Mouse (Mus musculus): ENCODE measurements around the gene Hdhd5. TPM values are rescaled to one million over a fixed set of nuclear protein-coding genes. Genes with fewer than 3 reads are reported as not detected.
A peak's percentile ranks its signal among the peaks of the same experiment; 100 is the strongest.

Gene Hdhd5
- total and polyA plus RNA-seq, 3 experiments: 17.8 to 19.9 TPM; not detected in 1

GRCm38 (mm10) chr6:120482021-120482420, 49.1 kb downstream of the Hdhd5 start (continued):
- TF ChIP-seq TAL1 (IDR thresholded peaks at IDR 0.05; ENCODE audit: low read length) (no peak), MXI1 (IDR thresholded peaks at IDR 0.05; ENCODE audit: low read depth, low read length) (no peak), MAZ (IDR thresholded peaks at IDR 0.05; ENCODE audit: low read depth, low read length) (no peak), MYB (IDR thresholded peaks at IDR 0.05; ENCODE audit: low read depth, low read length) (no peak), ZNF384 (IDR thresholded peaks at IDR 0.05; ENCODE audit: low read depth, low read length) (no peak)

GRCm38 (mm10) chr6:120481538-120481937, 49.6 kb downstream of the Hdhd5 start:
- no peak overlapping the region for H3K4me3 ChIP-seq (ENCODE audit: control insufficient read depth in 1 of 2, insufficient read depth in 1 of 2, low read depth in 2 of 2, low read length in 2 of 2)
- peak; percentile 43 to 60 (median 59) for TF ChIP-seq CTCF (IDR thresholded peaks at IDR 0.05 in 2 of 3, conservative IDR thresholded peaks at IDR 0.05 in 1 of 3; ENCODE audit: control insufficient read depth in 1 of 3, insufficient read depth in 1 of 3, low read depth in 2 of 3, low read length in 3 of 3, poor library complexity in 1 of 3, severe bottlenecking in 1 of 3)
- TF ChIP-seq ZC3H11A (IDR thresholded peaks at IDR 0.05; ENCODE audit: low read depth, low read length): 0 out of 2 replicates have a peak, but pooled peaks have one; percentile 8
- no peak for TF ChIP-seq USF2 (IDR thresholded peaks at IDR 0.05; ENCODE audit: borderline replicate concordance in 1 of 2, insufficient read depth in 1 of 2, low read depth in 1 of 2, low read length in 2 of 2)
- peak; percentile 37 for TF ChIP-seq RAD21 (IDR thresholded peaks at IDR 0.05; ENCODE audit: low read depth, low read length)
- peak; percentile 40 for TF ChIP-seq SMC3 (IDR thresholded peaks at IDR 0.05; ENCODE audit: low read depth, low read length)
- peak; percentile 58 for DNase-seq (ENCODE audit: low read depth, low spot score)
- peaks cover 2 to 18% of the 10 kb centered on the region in 2 experiments for H3K36me3 ChIP-seq (ENCODE audit: control insufficient read depth in 1 of 2, insufficient read depth in 2 of 2, low read length in 2 of 2)
- H3K4me1 ChIP-seq (ENCODE audit: control insufficient read depth in 1 of 2, insufficient read depth in 2 of 2, low read length in 2 of 2): peaks cover 9 to 18% of the 10 kb centered on the region in 2 experiments
- H3K27me3 ChIP-seq (ENCODE audit: control insufficient read depth in 1 of 2, insufficient read depth in 2 of 2, low read length in 2 of 2): no peaks in the 10 kb centered on the region
- no peak overlapping the region for H3K9ac ChIP-seq (ENCODE audit: control insufficient read depth, low read depth, low read length, poor library complexity, severe bottlenecking)
- H3K27ac ChIP-seq (ENCODE audit: control insufficient read depth, low read depth, low read length): no peak overlapping the region
- H3K9me3 ChIP-seq (replicated peaks; ENCODE audit: insufficient read depth, low read length): no peaks in the 10 kb centered on the region
- H3K79me2 ChIP-seq (ENCODE audit: control insufficient read depth, insufficient read depth, low read length, poor library complexity): no peaks in the 10 kb centered on the region

- Histone ChIP-seq H3K36me3 (ENCODE audit: control insufficient read depth in 1 of 2, insufficient read depth in 2 of 2, low read length in 2 of 2) (peaks cover 10 to 13% of the 10 kb centered on the region in 2 experiments), H3K27me3 (ENCODE audit: control insufficient read depth in 1 of 2, insufficient read depth in 2 of 2, low read length in 2 of 2) (no peaks in the 10 kb centered on the region), H3K9me3 (replicated peaks; ENCODE audit: insufficient read depth, low read length) (no peaks in the 10 kb centered on the region), H3K4me1 (ENCODE audit: control insufficient read depth in 1 of 2, insufficient read depth in 2 of 2, low read length in 2 of 2) (peaks cover 6 to 8% of the 10 kb centered on the region in 2 experiments), H3K79me2 (ENCODE audit: control insufficient read depth, insufficient read depth, low read length, poor library complexity) (no peaks in the 10 kb centered on the region), H3K27ac (ENCODE audit: control insufficient read depth, low read depth, low read length) (no peak overlapping the region), H3K9ac (ENCODE audit: control insufficient read depth, low read depth, low read length, poor library complexity, severe bottlenecking) (no peak overlapping the region), H3K4me3 (ENCODE audit: control insufficient read depth in 1 of 2, insufficient read depth in 1 of 2, low read depth in 2 of 2, low read length in 2 of 2) (no peak overlapping the region)
- DNase-seq (ENCODE audit: low read depth, low spot score): no peak
- TF ChIP-seq MAFK (IDR thresholded peaks at IDR 0.05; ENCODE audit: borderline replicate concordance, low read depth, low read length) (no peak), KAT2A (conservative IDR thresholded peaks at IDR 0.05; ENCODE audit: low read depth, low read length) (no peak), TBP (IDR thresholded peaks at IDR 0.05; ENCODE audit: low read depth, low read length) (no peak), MAX (IDR thresholded peaks at IDR 0.05; ENCODE audit: low read length) (no peak), ELF1 (IDR thresholded peaks at IDR 0.05; ENCODE audit: low read depth, low read length) (no peak), UBTF (IDR thresholded peaks at IDR 0.05; ENCODE audit: borderline replicate concordance, insufficient read depth, low read depth, low read length) (no peak), BHLHE40 (IDR thresholded peaks at IDR 0.05; ENCODE audit: borderline replicate concordance, low read depth, low read length) (no peak), ZNF384 (IDR thresholded peaks at IDR 0.05; ENCODE audit: low read depth, low read length) (no peak), RCOR1 (IDR thresholded peaks at IDR 0.05; ENCODE audit: low read depth, low read length) (no peak), POLR2AphosphoS5 (IDR thresholded peaks at IDR 0.05; ENCODE audit: borderline replicate concordance, low read depth, low read length) (no peak), EP300 (IDR thresholded peaks at IDR 0.05; ENCODE audit: low read depth in 1 of 2, low read length in 2 of 2) (no peak), MEF2A (IDR thresholded peaks at IDR 0.05; ENCODE audit: extremely low read depth, insufficient replicate concordance, low read depth, low read length, poor library complexity, severe bottlenecking) (no peak), NRF1 (IDR thresholded peaks at IDR 0.05; ENCODE audit: insufficient read depth, low read depth, low read length, poor library complexity, severe bottlenecking) (no peak), JUND (IDR thresholded peaks at IDR 0.05; ENCODE audit: low read depth, low read length) (no peak), MYB (IDR thresholded peaks at IDR 0.05; ENCODE audit: low read depth, low read length) (no peak), MAZ (IDR thresholded peaks at IDR 0.05; ENCODE audit: low read depth, low read length) (no peak), HCFC1 (IDR thresholded peaks at IDR 0.05; ENCODE audit: low read depth, low read length) (no peak), CHD1 (IDR thresholded peaks at IDR 0.05; ENCODE audit: low read depth, low read length) (no peak), ZKSCAN1 (IDR thresholded peaks at IDR 0.05; ENCODE audit: low read depth, low read length) (no peak), POLR2A (IDR thresholded peaks at IDR 0.05; ENCODE audit: control insufficient read depth in 1 of 2, insufficient read depth in 1 of 2, low read depth in 1 of 2, low read length in 2 of 2, poor library complexity in 1 of 2) (no peak)
Observed at GRCm38 (mm10) chr6:120480361-120480760, 50.8 kb downstream of the Hdhd5 start.
